Mouse (Mus musculus) erythroid progenitor cell, adult 5-6 weeks (primary cell): ENCODE data around the gene Ccdc6. TPM values are rescaled to one million over a fixed set of nuclear protein-coding genes. Genes with fewer than 3 reads are reported as not detected.
"Not testable (repeated sequence)": the region's sequence is repeated elsewhere in the genome, so short reads cannot be mapped to it uniquely, and the experiment has no call there.

ENCODE experiments used
- ATAC-seq: replicated peaks from 2 replicates; pipeline ENCODE4 v1.8.0; 2016; ENCODE audit warnings: moderate number of reproducible peaks, mild to moderate bottlenecking, moderate TSS enrichment, inconsistent platforms; ENCODE audit not compliant: poor library complexity, low FRiP score, severe bottlenecking
- total RNA-seq, 2 experiments: library from RNA; stranded (forward) in 1 of 2; stranded (reverse) in 1 of 2; fragments of 150-400 nt in 1 of 2; fragments of 186-747, 209-891 nt in 1 of 2; gene quantifications; 2 replicates each; pipeline versions ENCODE4 v1.2.3 to v1.2.4; 2015 to 2017; ENCODE audit warnings: low replicate concordance in 2 of 2

The Ccdc6 gene
- total RNA-seq, 2 experiments from 2014 or later, result 25.2 to 46.6 TPM

DNA sequence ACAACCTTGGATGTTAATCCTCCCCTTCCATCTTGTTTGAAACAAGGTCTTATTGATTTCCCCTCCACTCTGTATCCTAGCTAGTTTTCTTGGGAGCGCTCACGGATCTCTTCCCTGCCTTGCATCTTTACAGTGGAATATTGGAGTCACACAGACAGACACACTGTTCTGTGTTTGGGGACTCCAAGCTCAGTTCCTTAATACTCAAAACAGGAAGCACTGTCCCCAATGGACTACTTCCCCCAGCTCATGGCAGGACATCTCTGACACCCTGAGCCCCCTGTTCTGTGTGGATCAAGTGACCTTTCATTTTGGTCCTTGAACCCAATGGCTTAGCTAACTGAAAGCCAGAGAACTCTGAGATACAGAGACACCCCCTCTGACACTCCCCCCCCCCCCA, 100.7 kb downstream of the Ccdc6 start:
- no peak for ATAC-seq

DNA sequence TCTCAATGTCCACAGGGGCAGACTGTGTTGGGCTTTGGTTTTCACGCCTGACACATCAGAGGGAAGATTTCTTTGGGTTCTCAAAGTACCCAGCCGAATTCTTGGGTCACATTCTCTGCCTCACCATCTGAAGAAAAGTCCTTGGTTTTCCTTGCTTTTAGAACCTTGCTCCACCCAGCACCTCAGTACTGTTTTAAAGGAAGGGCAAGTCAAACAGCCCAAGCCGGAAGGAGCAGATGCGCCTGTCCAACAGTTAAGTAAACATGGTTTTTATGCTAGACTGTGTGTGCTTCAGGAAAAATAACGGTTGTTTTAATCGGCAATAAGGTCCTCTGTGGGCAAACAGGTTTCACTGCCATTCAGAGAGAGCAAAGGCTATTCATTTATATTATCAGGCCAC, 101.1 kb downstream of the Ccdc6 start:
- ATAC-seq, result no peak

- no peak for ATAC-seq
Measured at GRCm38 (mm10) chr10:70198951-70199463, 102.1 kb downstream of the Ccdc6 start.

DNA sequence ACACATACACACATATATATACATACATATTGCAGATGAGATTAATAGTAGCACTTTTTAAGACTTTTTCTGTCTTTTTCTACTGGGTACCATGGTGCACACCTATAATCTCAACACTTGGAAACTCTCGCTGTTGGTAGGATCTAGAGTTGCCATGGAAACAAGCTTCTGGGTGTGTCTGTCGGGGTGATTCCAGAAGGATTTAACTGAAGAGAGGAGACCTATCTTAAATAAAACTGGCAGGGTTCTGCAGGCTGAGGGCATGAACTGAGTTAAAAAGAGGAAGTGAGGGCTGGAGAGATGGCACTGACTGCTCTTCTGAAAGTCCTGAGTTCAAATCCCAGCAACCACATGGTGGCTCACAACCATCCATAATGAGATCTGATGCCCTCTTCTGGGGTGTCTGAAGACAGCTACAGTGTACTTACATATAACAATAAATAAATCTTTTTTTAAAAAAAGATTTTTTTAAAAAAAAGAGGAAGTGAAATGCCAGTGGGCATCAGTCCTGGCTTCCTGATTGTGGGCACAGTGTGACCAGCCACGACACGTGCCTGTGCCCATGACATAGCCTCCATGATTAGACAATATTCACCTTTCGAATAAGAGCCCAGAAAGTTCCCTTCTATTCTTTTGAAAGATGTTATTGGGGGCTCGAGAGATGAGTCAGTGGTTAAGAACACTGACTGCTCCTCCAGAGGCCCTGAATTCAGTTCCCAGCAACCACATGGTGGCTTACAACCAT, 102.7 kb downstream of the Ccdc6 start:
- ATAC-seq, result no peak

- no peak for ATAC-seq
Measured at GRCm38 (mm10) chr10:70200889-70201500, 104.1 kb downstream of the Ccdc6 start.

DNA sequence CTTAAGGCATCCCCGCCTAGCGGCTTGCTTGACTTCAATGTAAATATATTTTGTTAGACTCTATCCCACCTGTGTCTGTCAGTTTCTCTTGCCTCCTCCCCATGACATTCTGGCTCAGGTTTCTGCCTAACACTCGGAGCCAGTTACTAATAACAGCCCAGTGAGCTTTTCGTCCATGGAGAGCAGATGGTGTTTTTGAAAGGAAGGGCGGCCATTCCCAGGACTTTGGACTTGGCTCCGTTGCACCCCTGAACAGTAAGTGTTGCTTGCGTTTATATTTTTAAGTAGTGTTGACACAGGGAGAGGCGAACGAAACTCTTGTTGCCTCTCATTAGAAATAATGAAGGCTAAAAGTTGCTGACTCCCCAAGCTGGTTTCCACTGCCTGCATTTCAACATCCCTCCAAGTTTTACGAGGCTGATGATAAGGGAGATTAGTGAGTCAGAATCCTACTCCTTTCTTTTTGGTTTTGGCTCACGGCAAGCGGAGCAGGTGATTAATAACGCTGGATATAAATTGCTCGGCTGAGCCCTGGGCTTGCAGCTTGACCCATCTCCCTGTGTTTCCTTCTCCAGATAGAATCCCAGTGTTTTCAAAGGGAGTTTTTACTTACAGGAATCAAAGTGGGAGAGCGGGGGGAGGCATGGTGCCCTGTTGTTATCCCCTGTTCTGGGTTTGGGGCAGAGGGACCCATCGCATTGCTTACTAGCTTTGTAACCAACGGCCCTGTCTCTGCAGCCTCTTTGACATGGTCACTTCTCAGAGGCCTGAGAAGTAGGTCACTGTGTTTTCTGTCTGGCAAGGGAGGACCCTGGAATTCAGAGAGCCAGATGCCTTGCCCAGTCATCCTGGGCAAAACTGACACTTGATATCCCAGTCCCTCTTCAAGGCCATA, 107.8 kb downstream of the Ccdc6 start, which contains the start of gene Mrln:
Gene Mrln (plus strand): TSS at position 160 of the 895 bp plus-strand sequence.
- no peak for ATAC-seq

DNA sequence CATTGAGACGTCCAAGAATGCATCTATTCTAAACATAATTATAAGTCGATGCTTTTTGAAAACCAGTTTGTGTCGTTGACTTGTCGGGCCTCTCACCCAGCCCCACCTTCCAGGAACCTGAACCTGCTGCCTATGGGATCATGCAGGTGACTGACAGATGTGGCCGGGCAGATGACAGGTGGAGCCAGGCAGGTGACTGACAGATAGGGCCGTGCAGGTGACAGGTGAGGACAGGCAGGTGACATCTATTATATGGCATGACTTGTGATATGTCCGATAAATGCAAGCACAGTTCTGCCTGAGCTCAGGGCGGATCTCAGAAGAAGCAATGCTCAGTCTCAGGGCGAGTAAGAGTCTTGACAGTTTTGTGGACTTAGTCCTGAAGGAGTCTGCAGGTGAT, 114.4 kb downstream of the Ccdc6 start:
- no peak for ATAC-seq

DNA sequence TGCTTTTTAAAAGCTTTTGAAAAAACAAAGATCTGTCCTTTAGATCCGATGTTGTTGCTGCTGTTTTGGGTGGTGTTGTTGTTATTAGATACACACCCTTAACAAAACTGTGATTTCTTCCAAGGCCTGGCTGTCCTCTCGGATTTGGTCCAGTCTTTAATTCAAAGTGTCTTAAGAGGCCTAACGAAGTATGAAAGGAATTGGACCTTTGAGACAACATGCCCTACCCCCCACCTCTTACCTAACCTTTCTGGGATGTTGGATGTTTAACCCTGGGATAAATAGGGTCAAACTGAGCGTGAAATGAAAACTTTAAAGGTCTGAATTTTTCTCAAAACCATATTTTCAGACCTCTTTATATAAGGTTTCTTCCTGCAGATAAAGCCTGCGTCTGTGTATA, 124.0 kb downstream of the Ccdc6 start:
- no peak for ATAC-seq

- not testable (repeated sequence) for ATAC-seq
Measured at GRCm38 (mm10) chr10:70222231-70222630, 125.3 kb downstream of the Ccdc6 start.

DNA sequence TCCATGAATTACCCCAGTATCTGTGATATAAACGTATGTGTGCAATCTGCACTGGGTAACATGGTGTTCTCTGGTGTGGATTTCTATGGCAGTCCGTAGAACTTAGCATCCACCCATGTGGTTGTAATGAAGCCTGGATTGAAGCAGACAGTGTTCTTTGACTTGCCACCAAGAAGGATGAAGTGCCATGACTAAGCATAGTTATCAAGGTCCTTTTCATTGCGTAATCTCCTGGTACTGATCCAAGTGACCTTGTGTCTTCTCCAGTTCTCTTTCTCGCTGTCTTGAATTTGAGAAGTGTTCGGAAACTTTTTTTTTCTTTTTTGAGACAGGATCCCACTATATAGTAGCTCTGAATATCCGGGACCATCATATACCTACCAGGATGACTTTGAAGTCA, 127.7 kb downstream of the Ccdc6 start:
- no peak for ATAC-seq

- ATAC-seq, result no peak
Measured at GRCm38 (mm10) chr10:70225760-70226159, 128.8 kb downstream of the Ccdc6 start.

- no peak for ATAC-seq
Measured at GRCm38 (mm10) chr10:70226608-70227007, 129.7 kb downstream of the Ccdc6 start.

GRCm38 (mm10) chr10:70230352-70230751, 133.4 kb downstream of the Ccdc6 start:
- ATAC-seq, result no peak

DNA sequence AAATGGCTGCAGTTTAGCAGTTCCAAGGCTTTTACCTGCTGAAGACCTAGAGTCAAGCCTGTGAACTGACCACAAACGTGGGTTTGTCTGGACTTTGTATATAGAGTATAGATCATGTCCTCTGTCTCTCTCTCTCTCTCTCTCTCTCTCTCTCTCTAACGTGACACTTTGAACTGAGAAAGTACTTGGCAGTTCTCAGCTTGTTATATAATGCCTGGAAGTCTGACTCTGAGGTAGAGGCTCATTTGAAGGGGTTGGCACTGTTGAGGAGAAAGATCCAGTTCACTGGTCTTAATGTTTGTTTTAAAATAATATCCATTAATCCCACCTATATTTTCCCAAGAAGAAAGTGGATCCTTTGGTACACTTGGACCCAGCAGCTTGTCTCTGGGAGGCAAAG, 141.0 kb downstream of the Ccdc6 start:
- ATAC-seq, result no peak

Other genes starting within 250 kb of the Ccdc6 start
- not detected in 2 replicates for gene Mrln, start 107.5 kb downstream of the Ccdc6 start, total RNA-seq (2015; ENCODE audit: low replicate concordance)
- gene Mrln, start 107.5 kb downstream of the Ccdc6 start, total RNA-seq (2017; ENCODE audit: low replicate concordance), result not detected in 2 replicates
- 0.36 and 0.42 TPM in 2 replicates for gene Slc16a9, start 148.0 kb downstream of the Ccdc6 start, total RNA-seq (2015; ENCODE audit: low replicate concordance)
- gene Slc16a9, start 148.0 kb downstream of the Ccdc6 start, total RNA-seq (2017; ENCODE audit: low replicate concordance), result 0.39 and 4.5 TPM in 2 replicates